Mouse (Mus musculus): ENCODE measurements around the gene Bcl2l1.
A peak's percentile ranks its signal among the peaks of the same experiment; 100 is the strongest.

Gene Bcl2l1

GRCm38 (mm10) chr2:152737306-152738221 is 94.0 kb downstream of the Bcl2l1 start:
- no peak for DNase-seq (ENCODE audit: low spot score in 2 of 2)

- no peak for DNase-seq (ENCODE audit: low spot score in 2 of 2)
Observed at GRCm38 (mm10) chr2:152736748-152737147, 94.8 kb downstream of the Bcl2l1 start.

- DNase-seq (ENCODE audit: low spot score in 2 of 2) = peak in 1 of 2 experiments; percentile 53
Observed at GRCm38 (mm10) chr2:152736090-152736601, 95.4 kb downstream of the Bcl2l1 start, which contains the start of gene Id1. Id1 (plus strand) TSS chr2:152736251.

GRCm38 (mm10) chr2:152734984-152735383 is 96.5 kb downstream of the Bcl2l1 start:
- DNase-seq (ENCODE audit: low spot score in 2 of 2) = peak; percentile 81 to 93

- DNase-seq (ENCODE audit: low spot score in 2 of 2) = no peak
Observed at GRCm38 (mm10) chr2:152734501-152734900, 97.0 kb downstream of the Bcl2l1 start.

GRCm38 (mm10) chr2:152733201-152733600 is 98.3 kb downstream of the Bcl2l1 start:
- no peak for DNase-seq (ENCODE audit: low spot score in 2 of 2)

All from left cerebral cortex, adult 9 months (tissue).